Mouse (Mus musculus) heart, adult 2 months (tissue): Measurements from ENCODE around the gene Matn1.

Experiments
- CTCF ChIP-seq: fragments of 200-600 bp; IDR thresholded peaks from 2 replicates; pipeline ENCODE4 v1.8.1; 2022; ENCODE audit warnings: antibody characterized with exemption, mild to moderate bottlenecking, moderate library complexity
- EP300 ChIP-seq: fragments of 200-500 bp; IDR thresholded peaks from 2 replicates; pipeline ENCODE4 v1.6.1; 2011; ENCODE audit warnings: low read depth, low read length, control low read depth; ENCODE audit not compliant: insufficient read depth
- POLR2A ChIP-seq: fragments of 200-500 bp; IDR thresholded peaks from 2 replicates; pipeline ENCODE4 v1.6.1; 2011; ENCODE audit warnings: mild to moderate bottlenecking, low read depth, low read length, control low read depth; ENCODE audit not compliant: insufficient read depth

GRCm38 (mm10) chr4:130919750-130920356, 24.3 kb upstream of the Matn1 start:
- TF ChIP-seq CTCF, result no peak
- TF ChIP-seq POLR2A, result no peak
- no peak for TF ChIP-seq EP300
